Mouse (Mus musculus): ENCODE measurements around the gene Tmem97.

DNA sequence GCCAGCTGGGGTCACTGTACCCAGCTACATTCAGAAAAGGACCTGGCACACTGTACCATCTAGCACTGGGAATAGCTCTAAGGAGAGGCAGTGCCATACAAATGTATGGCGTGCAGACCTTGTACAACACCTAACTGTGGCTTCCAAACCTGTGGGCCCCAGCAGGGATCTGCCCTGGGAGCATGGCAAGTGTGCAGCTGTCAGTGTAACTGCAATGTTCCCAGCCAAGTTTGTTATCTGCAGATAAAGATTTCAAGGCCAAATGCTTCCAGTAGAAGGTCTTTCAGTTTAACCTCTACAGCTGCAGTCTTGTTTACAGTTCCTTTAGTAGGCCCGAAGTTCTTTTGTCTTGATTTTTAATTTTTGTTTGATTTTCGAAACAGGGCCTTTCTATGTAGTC is 5.0 kb upstream of the Tmem97 start:
- TF ChIP-seq POLR2A (IDR thresholded peaks at IDR 0.05; ENCODE audit: borderline replicate concordance, insufficient read depth, low read length) (no peak), CTCF (IDR thresholded peaks at IDR 0.05; ENCODE audit: borderline replicate concordance, insufficient read depth, low read depth, low read length) (no peak)
